Mouse (Mus musculus): ENCODE results near the gene Iqce. TPM values are rescaled to one million over a fixed set of nuclear protein-coding genes. Genes with fewer than 3 reads are reported as not detected.

Gene Iqce
- polyA plus RNA-seq, 1 experiment from 2014 or later, result 13.9 TPM

- ATAC-seq (ENCODE audit: low FRiP score) (no peak), DNase-seq (ENCODE audit: low spot score, missing footprints) (no peak)
- H3K9ac ChIP-seq (ENCODE audit: low read length), result no peak overlapping the region
- H3K27ac ChIP-seq (ENCODE audit: low read depth, low read length), result no peak overlapping the region
- peaks cover 74% of the 10 kb centered on the region for H3K36me3 ChIP-seq (ENCODE audit: control insufficient read depth, insufficient read depth, low read length)
- H3K4me1 ChIP-seq (ENCODE audit: control insufficient read depth, insufficient read depth, low read length), result no peaks in the 10 kb centered on the region
- no peak overlapping the region for H3K4me3 ChIP-seq (ENCODE audit: low read depth, low read length)
- H3K27me3 ChIP-seq (ENCODE audit: control insufficient read depth, insufficient read depth, low read length), result no peaks in the 10 kb centered on the region
- peaks cover 4% of the 10 kb centered on the region; the same call in 1 of the 2 replicates for H3K9me3 ChIP-seq (ENCODE audit: control insufficient read depth, low read length)
- 90% methylated on average over 5 of the region's 5 CpGs for WGBS
- no peak overlapping the region for H3K4me2 ChIP-seq
These were observed 74.6 kb downstream of the Iqce start for GRCm38 (mm10) chr5:140627580-140627979.

- no peaks in the 10 kb centered on the region for H3K4me1 ChIP-seq (ENCODE audit: control insufficient read depth, insufficient read depth, low read length)
- no peak for DNase-seq (ENCODE audit: low spot score, missing footprints)
- no peak overlapping the region for H3K4me3 ChIP-seq (ENCODE audit: low read depth, low read length)
- H3K36me3 ChIP-seq (ENCODE audit: control insufficient read depth, insufficient read depth, low read length), result peaks cover 63% of the 10 kb centered on the region
- no peak overlapping the region for H3K27ac ChIP-seq (ENCODE audit: low read depth, low read length)
- no peaks in the 10 kb centered on the region for H3K27me3 ChIP-seq (ENCODE audit: control insufficient read depth, insufficient read depth, low read length)
- H3K9ac ChIP-seq (ENCODE audit: low read length), result no peak overlapping the region
- peaks cover 4% of the 10 kb centered on the region; the same call in 1 of the 2 replicates for H3K9me3 ChIP-seq (ENCODE audit: control insufficient read depth, low read length)
- 91% methylated on average over 13 of the region's 13 CpGs for WGBS
- no peak for ATAC-seq (ENCODE audit: low FRiP score)
- H3K4me2 ChIP-seq, result no peak overlapping the region
These were observed 77.2 kb downstream of the Iqce start for GRCm38 (mm10) chr5:140624961-140625360.

DNA sequence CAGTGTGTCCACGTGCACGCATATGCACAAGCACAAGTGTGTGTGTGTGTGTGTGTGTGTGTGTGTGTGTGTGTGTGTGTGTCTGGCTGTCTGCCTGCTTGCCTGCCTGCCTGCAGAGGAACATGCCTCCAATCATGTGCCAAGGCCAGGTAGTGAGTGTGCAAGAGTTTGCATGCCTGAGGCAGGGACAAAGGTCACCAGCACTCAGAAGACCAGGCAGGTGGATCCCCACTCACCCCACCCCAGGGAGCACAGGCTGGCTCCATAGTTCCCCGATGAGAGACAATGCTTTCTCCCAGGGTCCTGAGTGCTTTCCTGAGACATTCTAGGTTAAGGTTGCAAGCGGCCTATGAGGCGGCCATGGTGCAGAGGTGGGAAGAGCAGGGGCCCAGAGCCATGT, 77.9 kb downstream of the Iqce start:
- no peak overlapping the region for H3K9ac ChIP-seq (ENCODE audit: low read length)
- peaks cover 56% of the 10 kb centered on the region for H3K36me3 ChIP-seq (ENCODE audit: control insufficient read depth, insufficient read depth, low read length)
- no peaks in the 10 kb centered on the region for H3K4me1 ChIP-seq (ENCODE audit: control insufficient read depth, insufficient read depth, low read length)
- DNase-seq (ENCODE audit: low spot score, missing footprints) (no peak), ATAC-seq (ENCODE audit: low FRiP score) (no peak)
- no peak overlapping the region for H3K27ac ChIP-seq (ENCODE audit: low read depth, low read length)
- WGBS, result 95% methylated on average over 5 of the region's 5 CpGs
- H3K9me3 ChIP-seq (ENCODE audit: control insufficient read depth, low read length), result peaks cover 4% of the 10 kb centered on the region; the same call in 1 of the 2 replicates
- no peak overlapping the region for H3K4me2 ChIP-seq
- H3K27me3 ChIP-seq (ENCODE audit: control insufficient read depth, insufficient read depth, low read length), result no peaks in the 10 kb centered on the region
- no peak overlapping the region for H3K4me3 ChIP-seq (ENCODE audit: low read depth, low read length)

GRCm38 (mm10) chr5:140623791-140624190, 78.4 kb downstream of the Iqce start:
- H3K4me1 ChIP-seq (ENCODE audit: control insufficient read depth, insufficient read depth, low read length), result no peaks in the 10 kb centered on the region
- H3K9ac ChIP-seq (ENCODE audit: low read length), result no peak overlapping the region
- H3K4me2 ChIP-seq, result no peak overlapping the region
- no peak overlapping the region for H3K4me3 ChIP-seq (ENCODE audit: low read depth, low read length)
- peaks cover 4% of the 10 kb centered on the region; the same call in 1 of the 2 replicates for H3K9me3 ChIP-seq (ENCODE audit: control insufficient read depth, low read length)
- 84% methylated on average over 4 of the region's 4 CpGs for WGBS
- H3K27me3 ChIP-seq (ENCODE audit: control insufficient read depth, insufficient read depth, low read length), result no peaks in the 10 kb centered on the region
- ATAC-seq (ENCODE audit: low FRiP score) (no peak), DNase-seq (ENCODE audit: low spot score, missing footprints) (no peak)
- H3K27ac ChIP-seq (ENCODE audit: low read depth, low read length), result no peak overlapping the region
- peaks cover 52% of the 10 kb centered on the region for H3K36me3 ChIP-seq (ENCODE audit: control insufficient read depth, insufficient read depth, low read length)

- ATAC-seq (ENCODE audit: low FRiP score), result no peak
- Histone ChIP-seq H3K36me3 (ENCODE audit: control insufficient read depth, insufficient read depth, low read length) (peaks cover 45% of the 10 kb centered on the region), H3K9ac (ENCODE audit: low read length) (no peak overlapping the region), H3K4me1 (ENCODE audit: control insufficient read depth, insufficient read depth, low read length) (no peaks in the 10 kb centered on the region), H3K4me3 (ENCODE audit: low read depth, low read length) (no peak overlapping the region), H3K27ac (ENCODE audit: low read depth, low read length) (no peak overlapping the region), H3K27me3 (ENCODE audit: control insufficient read depth, insufficient read depth, low read length) (no peaks in the 10 kb centered on the region), H3K4me2 (no peak overlapping the region), H3K9me3 (ENCODE audit: control insufficient read depth, low read length) (peaks cover 4% of the 10 kb centered on the region; the same call in 1 of the 2 replicates)
- no peak for DNase-seq (ENCODE audit: low spot score, missing footprints)
- WGBS, result 95% methylated on average over 23 of the region's 23 CpGs
These were observed 79.1 kb downstream of the Iqce start for GRCm38 (mm10) chr5:140622978-140623670.

GRCm38 (mm10) chr5:140621517-140621916, 80.7 kb downstream of the Iqce start:
- ATAC-seq (ENCODE audit: low FRiP score) (no peak), DNase-seq (ENCODE audit: low spot score, missing footprints) (no peak)
- Histone ChIP-seq H3K4me2 (no peak overlapping the region), H3K36me3 (ENCODE audit: control insufficient read depth, insufficient read depth, low read length) (peaks cover 31% of the 10 kb centered on the region), H3K9me3 (ENCODE audit: control insufficient read depth, low read length) (no peaks in the 10 kb centered on the region), H3K4me3 (ENCODE audit: low read depth, low read length) (no peak overlapping the region), H3K4me1 (ENCODE audit: control insufficient read depth, insufficient read depth, low read length) (no peaks in the 10 kb centered on the region), H3K27ac (ENCODE audit: low read depth, low read length) (no peak overlapping the region), H3K27me3 (ENCODE audit: control insufficient read depth, insufficient read depth, low read length) (no peaks in the 10 kb centered on the region), H3K9ac (ENCODE audit: low read length) (no peak overlapping the region)
- 81% methylated on average over 10 of the region's 10 CpGs for WGBS

GRCm38 (mm10) chr5:140621092-140621491, 81.1 kb downstream of the Iqce start:
- H3K27ac ChIP-seq (ENCODE audit: low read depth, low read length), result no peak overlapping the region
- peaks cover 26% of the 10 kb centered on the region for H3K36me3 ChIP-seq (ENCODE audit: control insufficient read depth, insufficient read depth, low read length)
- H3K9ac ChIP-seq (ENCODE audit: low read length), result no peak overlapping the region
- no peaks in the 10 kb centered on the region for H3K9me3 ChIP-seq (ENCODE audit: control insufficient read depth, low read length)
- H3K4me1 ChIP-seq (ENCODE audit: control insufficient read depth, insufficient read depth, low read length), result no peaks in the 10 kb centered on the region
- no peak for DNase-seq (ENCODE audit: low spot score, missing footprints)
- H3K4me2 ChIP-seq, result no peak overlapping the region
- ATAC-seq (ENCODE audit: low FRiP score), result no peak
- no peak overlapping the region for H3K4me3 ChIP-seq (ENCODE audit: low read depth, low read length)
- WGBS, result 68% methylated on average over 9 of the region's 9 CpGs
- H3K27me3 ChIP-seq (ENCODE audit: control insufficient read depth, insufficient read depth, low read length), result no peaks in the 10 kb centered on the region

GRCm38 (mm10) chr5:140619895-140620736, 82.1 kb downstream of the Iqce start:
- peak; percentile 91 for DNase-seq (ENCODE audit: low spot score, missing footprints)
- H3K4me2 ChIP-seq, result no peak overlapping the region
- no peak overlapping the region for H3K4me3 ChIP-seq (ENCODE audit: low read depth, low read length)
- no peaks in the 10 kb centered on the region for H3K9me3 ChIP-seq (ENCODE audit: control insufficient read depth, low read length)
- peaks cover 21% of the 10 kb centered on the region for H3K36me3 ChIP-seq (ENCODE audit: control insufficient read depth, insufficient read depth, low read length)
- H3K27me3 ChIP-seq (ENCODE audit: control insufficient read depth, insufficient read depth, low read length), result no peaks in the 10 kb centered on the region
- no peak overlapping the region for H3K9ac ChIP-seq (ENCODE audit: low read length)
- WGBS, result 59% methylated on average over 7 of the region's 7 CpGs
- ATAC-seq (ENCODE audit: low FRiP score), result peak; percentile 25; the same call in 1 of the 2 replicates
- peaks cover 3% of the 10 kb centered on the region; the same call in 1 of the 2 replicates for H3K4me1 ChIP-seq (ENCODE audit: control insufficient read depth, insufficient read depth, low read length)
- peak overlapping the region; percentile 12; the same call in 1 of the 2 replicates for H3K27ac ChIP-seq (ENCODE audit: low read depth, low read length)
